Mouse (Mus musculus) ovary, postnatal 36 days (tissue): ENCODE data around the gene Megf11.
"Not testable (repeated sequence)": the region's sequence is repeated elsewhere in the genome, so short reads cannot be mapped to it uniquely, and the experiment has no call there.

Source experiments
- DNase-seq: peaks from one replicate; pipeline ENCODE4 v3.0.0; 2022; ENCODE audit warnings: low spot score, mixed read lengths

The Megf11 gene

DNA sequence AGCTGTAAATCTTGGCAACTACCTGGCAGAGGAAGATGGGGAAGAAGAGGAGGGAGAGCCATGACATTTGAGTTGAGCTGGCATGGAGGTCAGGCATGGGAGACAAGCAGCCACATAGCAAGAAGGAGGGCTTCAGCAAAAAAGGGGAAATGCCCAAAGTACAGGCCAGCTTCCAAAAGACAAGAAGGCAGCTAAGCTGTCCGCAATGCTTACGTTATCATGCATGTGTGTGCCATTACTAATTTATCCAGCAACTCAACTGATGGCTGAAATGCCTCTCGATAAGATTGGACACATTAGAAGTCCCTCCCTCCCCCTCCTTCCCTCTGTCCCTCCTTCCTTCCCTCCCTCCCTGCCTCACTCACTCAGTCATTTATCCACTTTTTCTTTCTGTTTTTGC lies 260.0 kb downstream of the Megf11 start:
- DNase-seq: no peak

GRCm38 (mm10) chr9:64649393-64649792 lies 264.0 kb downstream of the Megf11 start:
- no peak for DNase-seq

- no peak for DNase-seq
Observed at GRCm38 (mm10) chr9:64649892-64650291, 264.5 kb downstream of the Megf11 start.

DNA sequence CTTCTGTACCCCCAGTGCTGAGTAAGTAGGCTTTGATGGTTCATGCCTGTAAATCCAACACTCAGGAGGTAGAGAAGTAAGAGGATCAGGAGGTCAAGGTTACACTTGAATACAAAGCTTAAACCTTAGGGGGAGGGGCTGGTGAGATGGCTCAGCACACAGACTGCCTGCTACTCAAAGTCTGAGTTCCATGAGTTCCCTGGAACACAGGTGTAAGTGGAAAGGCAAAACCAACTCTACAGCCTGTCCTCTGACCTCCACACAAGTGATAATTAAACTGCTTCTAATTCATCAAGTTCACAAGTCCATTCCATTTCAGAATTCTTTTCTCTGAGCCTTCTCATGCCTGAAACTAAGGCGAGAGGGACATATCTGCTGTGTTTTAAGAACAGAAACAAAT lies 265.8 kb downstream of the Megf11 start:
- no peak for DNase-seq

- DNase-seq: no peak
Observed at GRCm38 (mm10) chr9:64651689-64652088, 266.3 kb downstream of the Megf11 start.

GRCm38 (mm10) chr9:64652138-64652537 lies 266.7 kb downstream of the Megf11 start:
- DNase-seq: no peak

GRCm38 (mm10) chr9:64652841-64653361 lies 267.5 kb downstream of the Megf11 start:
- no peak for DNase-seq

DNA sequence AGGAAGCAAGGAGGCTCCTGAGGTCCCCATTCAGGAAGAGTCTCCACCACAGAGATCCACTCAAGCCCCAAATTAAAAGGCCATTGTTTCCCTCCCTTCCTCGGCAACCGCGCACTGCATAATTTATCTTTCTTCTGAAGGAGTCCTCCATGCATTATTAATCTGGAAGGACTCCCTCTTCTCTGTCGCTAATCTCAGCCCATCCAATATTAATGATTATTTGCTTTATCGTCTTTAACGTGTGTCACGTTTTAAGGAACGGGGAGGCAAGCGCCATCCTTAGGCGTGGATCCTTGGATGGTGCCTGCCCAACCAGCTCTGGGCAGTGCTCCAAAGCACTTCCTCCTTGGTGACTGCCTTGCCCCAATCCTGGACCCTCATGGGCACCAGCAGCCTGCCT lies 269.3 kb downstream of the Megf11 start:
- DNase-seq: no peak

GRCm38 (mm10) chr9:64656613-64657012 lies 271.2 kb downstream of the Megf11 start:
- DNase-seq: no peak

GRCm38 (mm10) chr9:64660222-64660621 lies 274.8 kb downstream of the Megf11 start:
- no peak for DNase-seq

DNA sequence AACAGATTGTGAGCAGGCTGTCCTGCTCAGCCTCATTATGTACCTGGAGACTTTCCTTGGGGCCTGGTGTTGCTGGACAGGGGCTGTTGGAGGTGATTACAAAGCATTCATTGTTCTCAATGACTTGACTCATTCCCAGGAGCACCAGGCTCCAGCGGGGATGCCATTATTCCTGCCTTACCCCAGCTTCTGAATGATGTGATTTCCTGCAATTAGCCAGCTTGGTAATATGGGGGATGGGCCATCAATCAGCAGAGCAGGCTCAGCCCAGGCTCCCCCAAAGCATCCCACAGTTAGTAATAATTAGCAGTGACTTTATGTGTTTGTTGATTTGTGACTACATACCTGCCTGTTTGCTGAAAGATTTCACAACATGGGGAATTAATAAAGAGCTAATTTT lies 279.2 kb downstream of the Megf11 start:
- DNase-seq: no peak

GRCm38 (mm10) chr9:64666549-64666948 lies 281.1 kb downstream of the Megf11 start:
- DNase-seq: peak; percentile 30

DNA sequence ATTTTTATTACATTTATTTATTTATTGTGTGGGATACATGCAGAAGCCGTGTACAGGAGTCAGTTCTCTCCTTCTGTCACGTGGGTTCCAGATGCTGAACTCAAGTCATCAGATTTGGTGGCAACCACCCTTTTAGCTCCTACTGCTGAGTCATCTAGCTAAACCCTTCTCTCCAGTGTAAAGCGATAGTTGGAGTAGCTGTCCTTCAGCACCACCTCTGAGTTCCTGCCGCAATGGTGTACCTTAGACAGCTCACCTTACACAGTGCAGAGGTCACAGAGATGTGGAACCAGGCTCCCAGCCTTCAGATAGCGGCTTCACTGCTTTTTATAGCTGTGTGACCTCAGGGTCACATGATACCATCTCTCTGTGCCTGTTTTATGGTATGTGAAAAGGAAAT lies 282.1 kb downstream of the Megf11 start:
- DNase-seq: no peak

DNA sequence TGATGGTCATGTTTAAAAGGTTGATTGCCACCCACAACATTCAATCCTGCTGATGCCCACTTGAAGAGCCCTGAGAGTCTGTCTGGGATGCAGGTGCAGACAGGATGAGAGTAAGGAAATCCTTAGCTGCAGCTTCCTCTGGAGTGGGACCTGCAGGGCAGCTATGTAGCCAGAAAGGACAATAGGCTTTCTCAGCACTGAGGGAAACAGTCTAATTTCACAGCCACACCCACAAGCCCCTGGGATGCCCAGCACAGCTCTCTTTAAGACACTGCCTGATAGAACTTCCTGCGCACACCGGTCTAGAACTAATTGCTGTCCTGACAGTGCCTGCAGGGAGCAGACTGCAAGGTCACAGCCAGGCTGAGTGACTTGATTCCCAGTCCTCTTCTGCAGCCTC lies 282.6 kb downstream of the Megf11 start:
- DNase-seq: no peak

DNA sequence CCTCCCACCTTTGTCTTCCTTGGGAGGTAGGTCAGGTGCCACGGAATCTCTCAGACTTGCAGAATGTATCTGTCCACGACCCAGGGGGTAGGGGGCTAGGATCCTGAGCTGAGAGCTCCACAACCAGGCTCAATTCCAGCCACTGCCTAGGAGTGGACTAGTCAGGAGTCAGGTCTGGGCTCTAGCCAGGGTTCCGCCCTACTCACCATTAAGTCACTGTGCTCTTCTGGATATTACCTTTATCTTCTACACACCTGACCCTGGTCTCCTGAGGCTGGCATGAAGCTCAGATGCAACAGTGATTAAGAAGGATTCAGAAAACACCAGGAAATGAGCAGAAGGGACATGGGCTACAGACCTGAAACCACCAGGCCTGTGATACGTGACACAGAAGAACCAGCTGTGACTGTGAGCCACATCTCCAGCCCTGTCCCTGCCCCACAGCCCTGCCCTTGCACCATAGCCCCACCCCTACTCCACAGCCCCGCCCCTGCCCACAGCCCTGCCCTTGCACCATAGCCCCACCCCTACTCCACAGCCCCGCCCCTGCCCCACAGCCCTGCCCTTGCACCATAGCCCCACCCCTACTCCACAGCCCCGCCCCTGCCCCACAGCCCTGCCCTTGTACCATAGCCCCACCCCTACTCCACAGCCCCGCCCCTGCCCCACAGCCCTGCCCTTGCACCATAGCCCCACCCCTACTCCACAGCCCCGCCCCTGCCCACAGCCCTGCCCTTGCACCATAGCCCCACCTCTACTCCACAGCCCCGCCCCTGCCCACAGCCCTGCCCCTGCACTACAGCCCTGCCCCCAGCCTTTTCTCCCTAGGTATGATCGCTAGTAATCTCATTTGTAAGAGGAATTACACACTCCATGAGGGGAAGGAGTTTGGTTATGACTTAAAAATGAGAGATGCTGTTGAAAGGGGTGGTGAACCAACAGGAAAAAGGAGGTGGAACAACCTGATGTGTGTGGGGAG lies 286.2 kb downstream of the Megf11 start:
- not testable (repeated sequence) for DNase-seq

DNA sequence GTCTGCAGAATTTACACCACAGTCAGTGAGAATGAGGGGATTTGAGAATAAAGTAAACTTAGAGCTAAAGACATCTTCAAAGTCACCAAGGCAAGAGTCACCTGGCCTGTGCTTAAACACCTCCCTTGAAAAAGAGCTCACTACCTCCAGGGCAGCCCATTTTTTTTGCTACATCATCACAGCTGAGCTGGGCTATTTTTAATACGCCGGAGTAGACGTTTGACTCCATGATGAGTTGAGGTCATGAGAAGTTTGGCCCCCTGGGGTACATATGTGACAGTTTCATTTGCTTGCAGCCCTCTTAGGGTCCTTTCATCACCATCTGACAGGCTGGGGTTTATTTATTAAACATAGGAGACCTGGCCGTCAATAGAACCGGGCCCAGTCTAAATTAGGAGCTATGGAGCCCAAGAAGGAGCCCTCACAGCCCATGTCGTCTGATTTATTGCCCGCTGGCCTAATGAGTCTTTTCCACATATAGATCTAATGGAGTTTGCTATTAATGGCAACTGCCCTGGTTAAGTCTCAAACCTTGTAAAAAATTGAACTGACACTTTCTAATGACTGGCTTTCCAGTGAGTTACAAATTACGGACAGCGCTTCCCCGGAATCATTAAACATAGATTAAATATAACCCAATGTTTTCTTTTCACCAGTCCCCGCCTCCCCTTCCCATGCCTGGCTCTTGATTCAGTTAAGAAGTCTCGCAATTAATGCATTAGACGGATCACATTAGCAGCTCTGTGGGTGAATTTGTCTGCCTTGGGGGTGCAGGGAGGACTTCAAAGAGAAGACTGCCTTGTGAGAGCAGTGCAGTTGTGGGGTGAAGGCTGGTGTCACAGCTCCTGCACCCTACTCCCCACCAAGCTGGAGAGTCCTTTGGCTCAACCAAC lies 301.9 kb downstream of the Megf11 start:
- DNase-seq: no peak

- no peak for DNase-seq
Observed at GRCm38 (mm10) chr9:64688015-64688394, 302.6 kb downstream of the Megf11 start.

- no peak for DNase-seq
Observed at GRCm38 (mm10) chr9:64690771-64691170, 305.3 kb downstream of the Megf11 start.

DNA sequence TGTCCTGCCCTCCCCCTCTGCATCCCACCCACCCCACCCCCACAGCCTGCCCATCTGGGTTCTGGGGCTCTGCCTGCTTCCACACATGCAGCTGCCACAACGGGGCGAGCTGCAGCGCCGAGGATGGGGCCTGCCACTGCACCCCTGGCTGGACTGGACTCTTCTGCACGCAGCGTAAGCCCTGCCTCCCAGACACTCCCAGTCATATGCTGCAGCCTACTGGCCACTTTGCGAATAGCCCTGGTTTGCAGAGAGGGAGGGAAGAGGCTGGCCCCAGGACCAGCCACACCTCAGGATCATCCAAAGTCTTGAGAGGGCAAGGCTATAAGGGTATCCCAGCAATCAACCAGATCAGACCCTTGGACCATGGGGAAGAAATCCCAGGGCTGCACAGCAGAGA lies 305.8 kb downstream of the Megf11 start:
- DNase-seq: peak; percentile 53

DNA sequence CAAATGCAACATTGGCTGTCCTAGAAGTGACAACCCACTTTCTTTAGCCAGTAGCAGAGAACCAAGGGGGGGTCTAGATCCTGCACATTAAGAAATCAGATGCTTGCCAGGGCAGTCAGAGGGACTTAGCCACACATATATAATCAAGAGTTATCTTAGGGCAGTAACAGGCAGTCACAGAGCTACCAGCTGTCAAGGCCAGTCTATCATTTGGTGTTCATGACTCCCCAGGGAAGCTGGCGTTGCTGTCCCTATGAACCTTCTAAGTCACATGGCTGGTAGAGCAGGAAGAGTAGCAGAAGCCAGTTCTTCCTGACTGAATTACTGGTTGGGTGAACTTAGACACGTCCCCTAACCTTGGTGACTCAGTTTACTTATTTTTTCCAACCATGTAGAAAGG lies 307.7 kb downstream of the Megf11 start:
- DNase-seq: no peak

- no peak for DNase-seq
Observed at GRCm38 (mm10) chr9:64695266-64695665, 309.8 kb downstream of the Megf11 start.

- no peak for DNase-seq
Observed at GRCm38 (mm10) chr9:64696404-64696803, 311.0 kb downstream of the Megf11 start.

- DNase-seq: no peak
Observed at GRCm38 (mm10) chr9:64697006-64697405, 311.6 kb downstream of the Megf11 start.
